Mouse (Mus musculus): ENCODE results near the gene Tenm2.

Gene Tenm2

GRCm38 (mm10) chr11:35974632-35975450, 1260.9 kb downstream of the Tenm2 start:
- DNase-seq: no peak

GRCm38 (mm10) chr11:35973135-35973534, 1262.6 kb downstream of the Tenm2 start:
- DNase-seq: no peak

GRCm38 (mm10) chr11:35972270-35972931, 1263.4 kb downstream of the Tenm2 start:
- no peak for DNase-seq

- no peak for DNase-seq
Measured at GRCm38 (mm10) chr11:35970806-35971705, 1264.7 kb downstream of the Tenm2 start.

- DNase-seq: no peak
Measured at GRCm38 (mm10) chr11:35968291-35968690, 1267.5 kb downstream of the Tenm2 start.

GRCm38 (mm10) chr11:35963981-35964549, 1271.7 kb downstream of the Tenm2 start:
- no peak for DNase-seq

GRCm38 (mm10) chr11:35963554-35963953, 1272.2 kb downstream of the Tenm2 start:
- DNase-seq: no peak

GRCm38 (mm10) chr11:35962431-35962830, 1273.3 kb downstream of the Tenm2 start:
- DNase-seq: no peak

- DNase-seq: no peak
Measured at GRCm38 (mm10) chr11:35959270-35959669, 1276.5 kb downstream of the Tenm2 start.

Data from right cerebral cortex, adult 18-20 months (tissue).